Mouse (Mus musculus) hindbrain, embryonic 11.5 days (tissue): ENCODE measurements around the gene Peg12. TPM values are rescaled to one million over a fixed set of nuclear protein-coding genes. Genes with fewer than 3 reads are reported as not detected.

Source experiments
- ATAC-seq: fragments of 200-750 bp; cut with Nextera tagmentation; 2 replicates; pipeline ENCODE4 v1.8.0; 2017; ENCODE audit warnings: mild to moderate bottlenecking, moderate TSS enrichment, moderate library complexity; ENCODE audit not compliant: low FRiP score
- DNase-seq: peaks from one replicate; pipeline ENCODE4 v3.0.0-alpha.2; 2015; ENCODE audit warnings: low spot score
- H3K27ac ChIP-seq: fragments of 300-500 bp; sonication (generic); 2 replicates; pipeline ENCODE4 v1.5.1; 2014; ENCODE audit warnings: mild to moderate bottlenecking, low read depth, low read length
- H3K27me3 ChIP-seq: fragments of 300-500 bp; sonication (generic); 2 replicates; pipeline ENCODE4 v1.6.1; 2014; ENCODE audit warnings: mild to moderate bottlenecking, low read length, moderate library complexity, mixed read lengths; ENCODE audit not compliant: control insufficient read depth, insufficient read depth
- H3K36me3 ChIP-seq: fragments of 300-500 bp; sonication (generic); 2 replicates; pipeline ENCODE4 v1.6.1; 2014; ENCODE audit warnings: mild to moderate bottlenecking, low read length, moderate library complexity, mixed read lengths; ENCODE audit not compliant: control insufficient read depth, insufficient read depth
- H3K4me1 ChIP-seq: fragments of 300-500 bp; sonication (generic); replicated peaks from 2 replicates; pipeline ENCODE4 v1.6.1; 2014; ENCODE audit warnings: low read length, mixed read lengths; ENCODE audit not compliant: control insufficient read depth, insufficient read depth
- H3K4me2 ChIP-seq: fragments of 300-500 bp; sonication (generic); replicated peaks from 2 replicates; pipeline ENCODE4 v1.6.1; 2014; ENCODE audit warnings: mild to moderate bottlenecking, low read depth, low read length
- H3K4me3 ChIP-seq: fragments of 300-500 bp; sonication (generic); 2 replicates; pipeline ENCODE4 v1.5.1; 2014; ENCODE audit warnings: low read depth, low read length
- H3K9ac ChIP-seq: fragments of 300-500 bp; sonication (generic); 2 replicates; pipeline ENCODE4 v1.6.1; 2014; ENCODE audit warnings: low read depth, low read length
- H3K9me3 ChIP-seq: fragments of 300-500 bp; sonication (generic); 2 replicates; pipeline ENCODE4 v1.6.1; 2016; ENCODE audit warnings: low read length; ENCODE audit not compliant: control insufficient read depth
- WGBS: fragments of 180-500 bp; shearing (Covaris S2); extraction: QIAGEN DNeasy Blood & Tissue Kit; methylation state at CpG from one replicate; pipeline ENCODE4 v1.1.7; 2014; 5-methylcytosine and 5-hydroxymethylcytosine counted together
- polyA plus RNA-seq: library from polyadenylated mRNA; unstranded; fragments of >200 nt; fragmentation: Nextera tagmentation; extraction: Ambion mirVana; gene quantifications from 2 replicates; pipeline ENCODE4 v1.2.1, GENCODE M21; 2014

The Peg12 gene
- polyA plus RNA-seq, 1 experiment from 2014 or later, result 70.1 TPM

- Histone ChIP-seq H3K27me3 (no peaks in the 10 kb centered on the region), H3K4me1 (0 out of 2 replicates have a peak, but pooled peaks cover 2% of the 10 kb centered on the region), H3K27ac (peak overlapping the region; percentile 73), H3K36me3 (no peaks in the 10 kb centered on the region), H3K9ac (peak overlapping the region; percentile 2; the same call in 1 of the 2 replicates), H3K4me3 (no peak overlapping the region), H3K9me3 (no peaks in the 10 kb centered on the region), H3K4me2 (no peak overlapping the region)
- ATAC-seq, result no peak
- DNase-seq, result peak; percentile 47
- WGBS, result 42% methylated on average over 1 of the region's 1 CpGs
Observed at GRCm38 (mm10) chr7:62415222-62415621, 49.1 kb downstream of the Peg12 start.

Other genes with a start within 250 kb of the Peg12 start
- gene Ndn, start 117.9 kb downstream of the Peg12 start, polyA plus RNA-seq, result 214 and 229 TPM in 2 replicates
- 9.5 and 11.3 TPM in 2 replicates for gene Magel2, start 87.5 kb downstream of the Peg12 start, polyA plus RNA-seq
- gene Mkrn3, start 44.4 kb downstream of the Peg12 start, polyA plus RNA-seq, result 16.6 and 17.5 TPM in 2 replicates